Mouse (Mus musculus) erythroblast, embryonic 14.5 days (primary cell): ENCODE data around the gene Tgfbi.

Experiments used
- GATA1 ChIP-seq: IDR thresholded peaks from 2 replicates; pipeline ENCODE4 v1.6.1; 2012; ENCODE audit warnings: low read length, inconsistent platforms, mixed read lengths
- TAL1 ChIP-seq: IDR thresholded peaks from 3 replicates; pipeline ENCODE4 v1.6.1; 2012; ENCODE audit warnings: low read length, inconsistent platforms, mixed read lengths

DNA sequence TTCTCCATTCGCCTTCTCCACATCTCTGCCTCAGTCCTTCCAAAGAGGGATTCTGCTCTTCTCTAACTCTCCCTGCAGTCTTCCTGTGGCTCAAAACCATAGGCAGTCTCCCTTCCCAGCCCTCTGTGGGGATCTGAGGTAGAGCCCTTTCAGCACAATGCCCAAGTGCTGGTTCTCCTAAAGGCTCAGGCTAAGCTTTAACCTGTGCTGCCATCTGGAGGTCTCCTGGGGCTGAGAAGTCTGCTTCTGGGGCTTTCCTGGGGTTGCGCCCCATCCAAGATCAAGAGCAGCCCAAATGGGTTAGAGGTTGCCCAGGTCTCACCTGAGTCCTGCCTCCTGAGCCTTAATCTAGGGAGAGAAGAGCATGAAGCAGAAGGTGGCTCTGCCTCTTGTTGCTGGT, 32.4 kb downstream of the Tgfbi start:
- TF ChIP-seq GATA1 (no peak), TAL1 (no peak)
